Mouse (Mus musculus) right cerebral cortex, adult 2 months (tissue): ENCODE results near the gene Hprt.
"Not testable (repeated sequence)": the region's sequence is repeated elsewhere in the genome, so short reads cannot be mapped to it uniquely, and the experiment has no call there.

Source experiments
- DNase-seq, 2 experiments: peaks; one replicate each; pipeline ENCODE4 v3.0.0; 2021 to 2022; ENCODE audit warnings: low spot score in 2 of 2

The Hprt gene

GRCm38 (mm10) chrX:52987905-52988783, at the start of gene Hprt:
Gene Hprt, plus strand, starts transcription at chrX:52988137.
- peak; percentile 76 to 82 for DNase-seq

GRCm38 (mm10) chrX:52945509-52945908, 42.4 kb upstream of the Hprt start:
- no peak for DNase-seq

- DNase-seq, result no peak
These were observed 38.2 kb upstream of the Hprt start for GRCm38 (mm10) chrX:52949713-52950112.

- DNase-seq, result no peak
These were observed 31.0 kb upstream of the Hprt start for GRCm38 (mm10) chrX:52956942-52957341.

GRCm38 (mm10) chrX:52961559-52962110, 26.3 kb upstream of the Hprt start:
- peak in 1 of 2 experiments; percentile 3 for DNase-seq

- no peak for DNase-seq
These were observed 22.8 kb upstream of the Hprt start for GRCm38 (mm10) chrX:52965149-52965548.

- no peak for DNase-seq
These were observed 16.5 kb upstream of the Hprt start for GRCm38 (mm10) chrX:52971211-52972006.

- DNase-seq, result no peak
These were observed 15.8 kb upstream of the Hprt start for GRCm38 (mm10) chrX:52972129-52972528.

GRCm38 (mm10) chrX:52972680-52973079, 15.3 kb upstream of the Hprt start:
- no peak for DNase-seq

GRCm38 (mm10) chrX:52978576-52978975, 9.4 kb upstream of the Hprt start:
- DNase-seq, result no peak

GRCm38 (mm10) chrX:52981378-52981777, 6.6 kb upstream of the Hprt start:
- DNase-seq, result no peak

GRCm38 (mm10) chrX:52994726-52995125, 6.8 kb downstream of the Hprt start:
- DNase-seq, result not testable (repeated sequence)

- DNase-seq, result not testable (repeated sequence)
These were observed 16.9 kb downstream of the Hprt start for GRCm38 (mm10) chrX:53004887-53005286.

GRCm38 (mm10) chrX:53006062-53006461, 18.1 kb downstream of the Hprt start:
- DNase-seq, result peak in 1 of 2 experiments; percentile 4

GRCm38 (mm10) chrX:53015549-53015948, 27.6 kb downstream of the Hprt start:
- DNase-seq, result peak in 1 of 2 experiments; percentile 10

GRCm38 (mm10) chrX:53023021-53023420, 35.1 kb downstream of the Hprt start:
- no peak for DNase-seq

- DNase-seq, result not testable (repeated sequence)
These were observed 36.3 kb downstream of the Hprt start for GRCm38 (mm10) chrX:53024268-53024667.

- DNase-seq, result no peak
These were observed 37.7 kb downstream of the Hprt start for GRCm38 (mm10) chrX:53025471-53026223.

GRCm38 (mm10) chrX:53029559-53029958, 41.6 kb downstream of the Hprt start:
- no peak for DNase-seq

GRCm38 (mm10) chrX:53038194-53038593, 50.3 kb downstream of the Hprt start:
- DNase-seq, result no peak

- DNase-seq, result no peak
These were observed 51.7 kb downstream of the Hprt start for GRCm38 (mm10) chrX:53039651-53040050.

GRCm38 (mm10) chrX:53040138-53040537, 52.2 kb downstream of the Hprt start:
- no peak for DNase-seq
